Mouse (Mus musculus) hematopoietic stem cell, adult 5-6 weeks (primary cell): ENCODE measurements at regions not wholly inside any gene's neighbourhood (a gene's known extent, or its start where the extent isn't known, plus 50 kb on each side); places are given as distances from the start of the nearest gene placed in this dataset.

Experiments used
- ATAC-seq, 2 experiments: fragments of 125-278 bp in 1 of 2; replicated peaks in 1 of 2; 2 replicates each; pipeline ENCODE4 v1.8.0; 2016 to 2017; ENCODE audit warnings: inconsistent platforms in 2 of 2, mild to moderate bottlenecking in 2 of 2, moderate number of reproducible peaks in 2 of 2, low read depth in 1 of 2, moderate TSS enrichment in 1 of 2; ENCODE audit not compliant: low FRiP score in 2 of 2, poor library complexity in 2 of 2, severe bottlenecking in 2 of 2, insufficient read depth in 1 of 2, low TSS enrichment in 1 of 2

GRCm38 (mm10) chr12:9903702-9904231 is 333.9 kb downstream of the Osr1 start:
- no peak for ATAC-seq

DNA sequence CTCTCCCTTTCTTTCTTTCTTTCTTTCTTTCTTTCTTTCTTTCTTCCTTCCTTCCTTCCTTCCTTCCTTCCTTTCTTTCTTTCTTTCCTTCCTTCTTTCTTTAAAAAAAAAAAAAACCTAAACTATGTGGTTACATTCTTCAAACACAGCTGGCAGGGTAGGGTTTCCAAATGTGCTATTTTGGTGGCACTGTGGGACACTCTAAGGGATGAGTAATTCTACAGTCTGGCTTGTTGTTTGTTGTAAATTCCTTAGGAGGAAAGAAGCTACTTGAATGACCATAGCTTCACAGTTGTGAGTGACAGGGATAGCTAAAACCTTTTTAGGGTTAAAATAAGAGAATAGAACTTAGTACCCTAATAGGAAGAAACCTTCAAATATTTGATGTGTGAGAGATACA is 342.4 kb downstream of the Osr1 start:
- ATAC-seq: no peak

- no peak for ATAC-seq
Observed at GRCm38 (mm10) chr12:9915726-9916140, 345.8 kb downstream of the Osr1 start.

GRCm38 (mm10) chr12:9918026-9918425 is 348.1 kb downstream of the Osr1 start:
- ATAC-seq: no peak

DNA sequence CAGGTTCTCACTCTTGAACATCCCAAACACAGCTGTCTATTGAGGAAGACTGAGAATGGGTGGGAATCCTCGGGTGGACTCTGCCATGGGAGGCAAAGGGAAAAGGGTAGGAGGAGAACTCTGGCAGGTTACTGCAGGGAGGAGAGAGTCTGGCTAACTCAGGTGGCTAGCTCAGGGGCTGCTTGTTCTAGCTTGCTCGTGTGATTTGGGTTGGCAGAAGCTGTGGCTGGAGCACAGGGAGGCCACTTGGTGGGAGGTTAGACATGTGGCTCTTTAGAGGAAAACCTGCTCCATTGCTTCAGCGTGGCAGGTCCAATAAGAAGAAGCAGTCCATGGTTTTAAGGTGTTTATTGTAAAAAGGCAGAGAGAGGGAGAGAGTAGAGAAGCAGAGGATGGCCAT is 349.1 kb downstream of the Osr1 start:
- no peak for ATAC-seq

- no peak for ATAC-seq
Observed at GRCm38 (mm10) chr12:9919433-9919832, 349.5 kb downstream of the Osr1 start.

- ATAC-seq: no peak
Observed at GRCm38 (mm10) chr12:9920401-9920800, 350.5 kb downstream of the Osr1 start.

DNA sequence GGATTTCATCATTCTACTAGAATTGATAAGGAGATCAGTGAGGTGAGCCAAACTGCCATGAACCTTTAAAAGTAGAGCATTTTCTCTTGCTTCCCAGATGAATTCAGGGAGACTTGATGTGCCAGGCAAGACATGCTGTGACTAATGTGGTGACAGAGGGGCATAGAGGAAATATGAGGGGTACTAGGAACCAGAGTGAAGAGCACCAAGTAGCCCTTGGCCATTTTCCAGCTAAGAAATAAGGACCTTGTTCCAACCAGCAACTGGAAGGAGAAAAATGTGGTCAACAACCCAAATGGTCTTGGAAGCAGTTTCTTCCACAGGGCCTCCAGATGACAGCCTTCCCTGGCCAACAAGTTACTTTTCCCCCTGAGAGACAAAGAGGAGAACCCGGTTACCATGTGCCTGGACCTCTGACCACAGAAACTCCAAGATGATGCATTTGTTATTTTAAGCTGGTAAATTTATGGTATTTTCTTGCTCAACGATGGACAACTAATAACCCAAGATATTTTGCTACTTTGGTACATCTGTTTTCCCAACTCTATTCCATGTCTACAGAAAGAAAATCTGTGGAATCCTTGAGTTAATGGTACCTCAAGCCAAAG is 351.8 kb downstream of the Osr1 start:
- no peak for ATAC-seq

DNA sequence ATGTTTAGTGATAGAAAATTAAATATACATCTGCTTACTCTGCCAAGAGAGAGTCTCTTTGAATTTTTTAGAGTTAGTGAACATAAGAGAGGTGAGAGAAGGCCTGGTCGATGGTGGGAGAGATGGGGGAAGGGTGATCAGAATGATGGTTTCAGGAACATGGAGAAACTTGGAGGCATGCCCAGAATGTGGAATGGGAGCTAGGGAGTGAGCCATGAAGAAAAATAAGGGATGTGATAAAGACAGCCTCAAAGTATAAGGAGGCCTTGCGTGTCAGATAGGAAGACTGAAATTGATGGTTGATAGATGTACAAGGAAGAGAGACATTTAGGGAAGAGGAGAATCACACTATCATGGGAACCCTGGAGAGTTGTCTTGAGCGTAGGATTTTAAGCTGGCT is 354.6 kb downstream of the Osr1 start:
- no peak for ATAC-seq

GRCm38 (mm10) chr12:9934158-9934557 is 364.2 kb downstream of the Osr1 start:
- no peak for ATAC-seq

DNA sequence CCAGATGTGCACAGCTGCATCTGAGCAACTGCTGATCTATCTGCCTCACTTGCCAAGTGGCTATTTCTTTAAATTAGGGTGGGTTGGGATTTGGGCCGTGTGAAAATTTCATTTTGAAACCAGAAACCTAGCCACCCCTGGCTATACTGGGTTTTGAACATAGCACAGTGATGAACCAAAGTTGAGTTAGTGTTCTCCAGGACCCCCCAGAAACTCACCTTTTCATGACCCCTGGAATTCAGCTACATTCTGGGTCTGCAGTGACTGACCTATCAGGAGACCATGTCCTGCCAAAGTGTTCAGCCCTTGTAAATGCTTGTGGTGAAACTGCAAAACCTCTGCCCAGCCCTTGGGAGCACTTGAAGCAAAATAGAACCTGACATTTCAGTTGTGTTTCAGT is 371.4 kb downstream of the Osr1 start:
- no peak for ATAC-seq

DNA sequence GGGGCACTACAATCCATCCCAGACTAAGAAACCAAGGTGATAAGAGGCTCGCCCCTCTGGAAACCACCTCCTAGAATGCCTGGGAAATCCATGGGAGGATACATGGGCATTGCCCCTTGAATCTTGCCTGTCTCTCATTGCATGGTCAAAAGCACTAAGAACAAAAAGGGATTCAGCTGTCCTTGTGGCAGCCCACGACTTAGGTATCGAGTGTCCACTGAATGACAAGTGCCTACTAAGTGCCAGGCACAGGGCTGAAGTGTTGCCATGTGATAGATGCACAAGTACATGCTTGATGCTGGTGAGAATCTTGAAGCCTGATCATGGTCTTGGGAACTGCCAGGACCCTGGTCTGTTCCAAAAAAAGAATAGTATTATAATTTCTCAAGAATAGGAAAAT is 371.9 kb downstream of the Osr1 start:
- no peak for ATAC-seq

DNA sequence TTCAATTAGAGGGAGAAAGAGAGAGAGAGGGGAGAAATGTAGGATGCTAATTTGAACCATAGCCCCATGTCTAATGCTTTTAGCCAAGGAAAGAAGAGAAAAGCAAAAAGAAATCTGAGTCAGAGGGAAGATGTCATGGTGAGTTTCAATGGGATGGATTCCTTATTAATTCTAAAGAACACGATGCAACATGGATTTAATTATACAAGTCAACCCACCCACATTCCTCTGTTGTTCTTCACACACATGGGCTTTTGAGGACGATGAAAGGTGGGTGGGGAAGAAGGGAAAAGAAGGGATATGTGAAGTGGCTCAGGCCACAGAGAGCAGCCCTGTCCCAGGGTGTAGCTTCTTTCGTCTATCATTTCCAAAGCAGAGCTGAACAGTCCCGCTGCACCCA is 378.9 kb downstream of the Osr1 start:
- ATAC-seq: no peak

GRCm38 (mm10) chr12:9952372-9952771 is 382.5 kb downstream of the Osr1 start:
- no peak for ATAC-seq

DNA sequence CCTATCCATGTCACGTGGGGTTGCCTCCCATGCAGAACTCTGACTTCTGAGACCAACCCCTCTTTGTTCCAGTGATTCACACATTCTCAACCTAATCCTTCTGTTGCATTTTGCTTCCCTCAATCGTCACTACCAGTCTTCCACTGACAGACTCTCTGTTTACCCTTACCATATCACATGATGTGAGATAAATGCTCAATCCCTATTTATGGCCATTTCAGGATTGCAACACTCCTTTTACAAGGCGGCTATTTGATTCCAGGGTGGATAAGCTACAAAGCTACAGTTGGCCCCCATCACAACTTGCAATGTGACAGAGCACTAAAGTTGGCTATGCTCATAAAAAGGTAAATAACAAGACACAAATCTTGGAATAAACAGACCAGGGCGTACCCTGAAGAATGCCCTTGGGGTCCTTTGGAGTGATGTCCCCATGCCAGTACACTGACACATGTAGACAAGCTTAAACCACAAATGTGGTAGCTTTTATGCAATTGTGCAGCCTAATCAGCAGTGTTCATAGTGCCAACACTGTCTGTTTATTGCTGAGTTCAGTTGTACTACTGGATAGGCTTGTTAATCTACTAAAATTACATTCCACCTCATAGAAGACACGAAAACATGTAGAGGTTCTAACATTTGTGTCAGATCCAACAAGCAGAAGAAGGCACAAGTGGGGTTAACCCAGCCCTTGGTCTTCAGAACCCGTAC is 384.4 kb downstream of the Osr1 start:
- ATAC-seq: no peak

- ATAC-seq: no peak
Observed at GRCm38 (mm10) chr12:9969390-9969789, 399.5 kb downstream of the Osr1 start.

DNA sequence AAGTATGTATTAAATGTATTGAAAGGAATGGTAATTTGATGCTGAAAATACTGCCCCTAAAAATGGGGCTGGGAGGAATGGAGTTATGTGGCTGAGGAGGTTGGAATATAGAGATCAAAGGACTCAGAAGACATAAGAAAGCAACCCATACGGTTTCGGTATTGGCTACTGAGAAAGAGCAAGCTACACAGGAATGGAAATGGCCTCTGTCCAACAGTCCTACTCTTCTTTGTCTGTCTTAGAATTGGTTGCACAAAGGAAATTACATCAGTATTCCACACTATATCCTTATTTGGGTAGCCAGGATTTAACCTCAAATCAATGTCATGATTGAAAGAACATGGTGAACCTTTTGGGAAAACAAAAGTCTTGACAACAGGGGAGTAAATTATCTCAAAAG is 399.0 kb upstream of the Nt5c1b start:
- ATAC-seq: no peak

GRCm38 (mm10) chr12:9978494-9979112 is 391.2 kb upstream of the Nt5c1b start:
- no peak for ATAC-seq

- no peak for ATAC-seq
Observed at GRCm38 (mm10) chr12:9979113-9979507, 390.7 kb upstream of the Nt5c1b start.
